Mouse (Mus musculus) MEL (cell line): ENCODE measurements around the gene Grb10. TPM values are rescaled to one million over a fixed set of nuclear protein-coding genes. Genes with fewer than 3 reads are reported as not detected.

Experiments used
- DNase-seq: peaks from one replicate; pipeline ENCODE4 v3.0.0; 2011; ENCODE audit warnings: low read depth, low spot score
- H3K27ac ChIP-seq: 2 replicates; pipeline ENCODE4 v1.5.1; 2012; ENCODE audit warnings: low read depth, mild to moderate bottlenecking, control low read depth, low read length, moderate library complexity; ENCODE audit not compliant: control insufficient read depth
- H3K27me3 ChIP-seq, 2 experiments: fragments of 150-350 bp in 1 of 2; sonication (generic) in 1 of 2; 2 replicates each; pipeline ENCODE4 v1.6.1; 2012; ENCODE audit warnings: low read length in 2 of 2, mild to moderate bottlenecking in 2 of 2, improper control_type of control experiment in 1 of 2, moderate library complexity in 1 of 2; ENCODE audit not compliant: insufficient read depth in 2 of 2, control insufficient read depth in 1 of 2
- H3K36me3 ChIP-seq, 2 experiments: 2 replicates each; pipeline ENCODE4 v1.6.1; 2012 to 2014; ENCODE audit warnings: low read length in 2 of 2, improper control_type of control experiment in 1 of 2, inconsistent platforms in 1 of 2, mild to moderate bottlenecking in 1 of 2; ENCODE audit not compliant: insufficient read depth in 2 of 2, control insufficient read depth in 1 of 2
- H3K4me1 ChIP-seq, 2 experiments: fragments of 150-350 bp in 1 of 2; sonication (generic) in 1 of 2; 2 replicates each; pipeline ENCODE4 v1.6.1; 2012; ENCODE audit warnings: low read length in 2 of 2, improper control_type of control experiment in 1 of 2, mild to moderate bottlenecking in 1 of 2; ENCODE audit not compliant: insufficient read depth in 2 of 2, control insufficient read depth in 1 of 2
- H3K4me3 ChIP-seq, 2 experiments: fragments of 150-350 bp in 1 of 2; sonication (generic) in 1 of 2; 2 replicates each; pipeline ENCODE4 v1.5.1; 2012; ENCODE audit warnings: low read depth in 2 of 2, low read length in 2 of 2, mild to moderate bottlenecking in 2 of 2, moderate library complexity in 2 of 2, control low read depth in 1 of 2, improper control_type of control experiment in 1 of 2; ENCODE audit not compliant: control insufficient read depth in 1 of 2, insufficient read depth in 1 of 2
- H3K79me2 ChIP-seq: 2 replicates; pipeline ENCODE4 v1.6.1; 2012; ENCODE audit warnings: mild to moderate bottlenecking, low read length, moderate library complexity; ENCODE audit not compliant: control insufficient read depth, poor library complexity, insufficient read depth
- H3K9ac ChIP-seq: 2 replicates; pipeline ENCODE4 v1.6.1; 2012; ENCODE audit warnings: low read depth, mild to moderate bottlenecking, control low read depth, low read length, moderate library complexity; ENCODE audit not compliant: control insufficient read depth, poor library complexity, severe bottlenecking
- H3K9me3 ChIP-seq: fragments of 150-350 bp; sonication (generic); replicated peaks from 2 replicates; pipeline ENCODE4 v1.6.1; 2012; ENCODE audit warnings: mild to moderate bottlenecking, low read length, improper control_type of control experiment, moderate library complexity; ENCODE audit not compliant: insufficient read depth
- BHLHE40 ChIP-seq: IDR thresholded peaks from 2 replicates; pipeline ENCODE4 v1.6.1; 2012; ENCODE audit warnings: low read depth, mild to moderate bottlenecking, inconsistent platforms, low read length, improper control_type of control experiment, borderline replicate concordance
- CHD1 ChIP-seq: IDR thresholded peaks from 2 replicates; pipeline ENCODE4 v1.6.1; 2012; ENCODE audit warnings: low read depth, mild to moderate bottlenecking, inconsistent platforms, low read length, improper control_type of control experiment
- CHD2 ChIP-seq: IDR thresholded peaks from 2 replicates; pipeline ENCODE4 v1.6.1; 2011; ENCODE audit warnings: low read length, improper control_type of control experiment
- CTCF ChIP-seq, 3 experiments: IDR thresholded peaks in 2 of 3; conservative IDR thresholded peaks in 1 of 3; 2 replicates each; pipeline ENCODE4 v1.5.1; 2011 to 2012; ENCODE audit warnings: low read length in 3 of 3, low read depth in 2 of 3, mild to moderate bottlenecking in 2 of 3, improper control_type of control experiment in 1 of 3, inconsistent platforms in 1 of 3, mixed read lengths in 1 of 3, moderate library complexity in 1 of 3; ENCODE audit not compliant: control insufficient read depth in 1 of 3, insufficient read depth in 1 of 3, poor library complexity in 1 of 3, severe bottlenecking in 1 of 3
- E2F4 ChIP-seq: IDR thresholded peaks from 2 replicates; pipeline ENCODE4 v1.6.1; 2011; ENCODE audit warnings: low read depth, low read length, improper control_type of control experiment, borderline replicate concordance
- GABPA ChIP-seq: IDR thresholded peaks from 2 replicates; pipeline ENCODE4 v1.6.1; 2012; ENCODE audit warnings: low read depth, mild to moderate bottlenecking, inconsistent platforms, low read length, improper control_type of control experiment, moderate library complexity
- GATA1 ChIP-seq: IDR thresholded peaks from 2 replicates; pipeline ENCODE4 v1.6.1; 2011; ENCODE audit warnings: low read depth, low read length, improper control_type of control experiment
- HCFC1 ChIP-seq: IDR thresholded peaks from 2 replicates; pipeline ENCODE4 v1.6.1; 2012; ENCODE audit warnings: low read depth, mild to moderate bottlenecking, inconsistent platforms, low read length, improper control_type of control experiment, moderate library complexity
- KAT2A ChIP-seq: conservative IDR thresholded peaks from 2 replicates; pipeline ENCODE4 v1.6.1; 2012; ENCODE audit warnings: low read depth, low read length, improper control_type of control experiment, inconsistent platforms
- MAFK ChIP-seq: IDR thresholded peaks from 2 replicates; pipeline ENCODE4 v1.6.1; 2011; ENCODE audit warnings: low read depth, mild to moderate bottlenecking, low read length, improper control_type of control experiment, borderline replicate concordance
- MAX ChIP-seq: IDR thresholded peaks from 2 replicates; pipeline ENCODE4 v1.6.1; 2011; ENCODE audit warnings: low read length, improper control_type of control experiment
- MAZ ChIP-seq: IDR thresholded peaks from 2 replicates; pipeline ENCODE4 v1.6.1; 2012; ENCODE audit warnings: low read depth, mild to moderate bottlenecking, inconsistent platforms, low read length, improper control_type of control experiment
- MYB ChIP-seq: IDR thresholded peaks from 2 replicates; pipeline ENCODE4 v1.6.1; 2011; ENCODE audit warnings: mild to moderate bottlenecking, low read depth, low read length, improper control_type of control experiment
- NRF1 ChIP-seq: IDR thresholded peaks from 2 replicates; pipeline ENCODE4 v1.6.1; 2014; ENCODE audit warnings: low read depth, mild to moderate bottlenecking, inconsistent platforms, low read length, improper control_type of control experiment, moderate library complexity; ENCODE audit not compliant: poor library complexity, insufficient read depth, severe bottlenecking
- POLR2A ChIP-seq, 2 experiments: IDR thresholded peaks; 2 replicates each; pipeline ENCODE4 v1.6.1; 2011 to 2012; ENCODE audit warnings: low read length in 2 of 2, mild to moderate bottlenecking in 2 of 2, control low read depth in 1 of 2, improper control_type of control experiment in 1 of 2, low read depth in 1 of 2, moderate library complexity in 1 of 2; ENCODE audit not compliant: control insufficient read depth in 1 of 2, insufficient read depth in 1 of 2, poor library complexity in 1 of 2
- POLR2AphosphoS2 ChIP-seq: IDR thresholded peaks from 2 replicates; pipeline ENCODE4 v1.6.1; 2011; ENCODE audit warnings: low read length, improper control_type of control experiment
- SIN3A ChIP-seq: IDR thresholded peaks from 2 replicates; pipeline ENCODE4 v1.6.1; 2012; ENCODE audit warnings: low read length, improper control_type of control experiment, inconsistent platforms
- SMC3 ChIP-seq: IDR thresholded peaks from 2 replicates; pipeline ENCODE4 v1.6.1; 2011; ENCODE audit warnings: low read depth, low read length, improper control_type of control experiment
- TCF12 ChIP-seq: IDR thresholded peaks from 2 replicates; pipeline ENCODE4 v1.6.1; 2014; ENCODE audit warnings: low read depth, mild to moderate bottlenecking, inconsistent platforms, low read length, improper control_type of control experiment, moderate library complexity
- UBTF ChIP-seq: IDR thresholded peaks from 2 replicates; pipeline ENCODE4 v1.6.1; 2012; ENCODE audit warnings: low read depth, mild to moderate bottlenecking, inconsistent platforms, low read length, improper control_type of control experiment, moderate library complexity, borderline replicate concordance; ENCODE audit not compliant: insufficient read depth
- USF1 ChIP-seq: IDR thresholded peaks from 2 replicates; pipeline ENCODE4 v1.6.1; 2014; ENCODE audit warnings: low read depth, mild to moderate bottlenecking, inconsistent platforms, low read length, improper control_type of control experiment, moderate library complexity
- USF2 ChIP-seq, 2 experiments: IDR thresholded peaks; 2 replicates each; pipeline ENCODE4 v1.6.1; 2011 to 2012; ENCODE audit warnings: improper control_type of control experiment in 2 of 2, low read length in 2 of 2, borderline replicate concordance in 1 of 2, inconsistent platforms in 1 of 2, low read depth in 1 of 2, mild to moderate bottlenecking in 1 of 2; ENCODE audit not compliant: insufficient read depth in 1 of 2
- ZMIZ1 ChIP-seq: IDR thresholded peaks from 2 replicates; pipeline ENCODE4 v1.6.1; 2012; ENCODE audit warnings: low read depth, mild to moderate bottlenecking, inconsistent platforms, low read length, improper control_type of control experiment, moderate library complexity
- polyA plus RNA-seq, 2 experiments: library from polyadenylated mRNA; stranded (reverse) in 1 of 2; unstranded in 1 of 2; fragments of >175 nt in 1 of 2; fragments of >200 nt in 1 of 2; gene quantifications; 2 replicates each; pipeline versions ENCODE4 v1.2.1 to v1.2.4; 2012; ENCODE audit warnings: low replicate concordance in 2 of 2, low read depth in 1 of 2; ENCODE audit not compliant: insufficient read length in 2 of 2, insufficient read depth in 1 of 2, missing spikeins in 1 of 2
- total RNA-seq: library from RNA; depleted of rRNA; stranded (reverse); fragments of 300-350 nt; gene quantifications from 2 replicates; pipeline ENCODE4 v1.2.3, GENCODE M21; 2012

The Grb10 gene
- total and polyA plus RNA-seq, 3 experiments = not detected

GRCm38 (mm10) chr11:12032831-12033230 lies 5.7 kb downstream of the Grb10 start:
- no peak overlapping the region for H3K27ac ChIP-seq
- no peaks in the 10 kb centered on the region for H3K4me1 ChIP-seq
- no peak overlapping the region for H3K4me3 ChIP-seq
- no peaks in the 10 kb centered on the region for H3K9me3 ChIP-seq
- DNase-seq = no peak
- H3K27me3 ChIP-seq = no peaks in the 10 kb centered on the region
- H3K36me3 ChIP-seq = no peaks in the 10 kb centered on the region
- H3K79me2 ChIP-seq = no peaks in the 10 kb centered on the region
- no peak overlapping the region for H3K9ac ChIP-seq
- TF ChIP-seq CTCF (IDR thresholded peaks at IDR 0.05 in 2 of 3, conservative IDR thresholded peaks at IDR 0.05 in 1 of 3; ENCODE audit: control insufficient read depth in 1 of 3, insufficient read depth in 1 of 3, low read depth in 2 of 3, low read length in 3 of 3, poor library complexity in 1 of 3, severe bottlenecking in 1 of 3) (no peak), POLR2A (IDR thresholded peaks at IDR 0.05; ENCODE audit: control insufficient read depth in 1 of 2, insufficient read depth in 1 of 2, low read depth in 1 of 2, low read length in 2 of 2, poor library complexity in 1 of 2) (no peak), GATA1 (no peak), MAZ (no peak), USF1 (no peak), USF2 (IDR thresholded peaks at IDR 0.05; ENCODE audit: borderline replicate concordance in 1 of 2, insufficient read depth in 1 of 2, low read depth in 1 of 2, low read length in 2 of 2) (no peak), POLR2AphosphoS2 (no peak), BHLHE40 (no peak), SIN3A (no peak), MAFK (no peak), E2F4 (no peak), CHD1 (no peak), MAX (no peak), SMC3 (no peak), TCF12 (no peak)

- DNase-seq = no peak
- no peak overlapping the region for H3K9ac ChIP-seq
- H3K27ac ChIP-seq = no peak overlapping the region
- no peaks in the 10 kb centered on the region for H3K36me3 ChIP-seq
- H3K4me3 ChIP-seq = no peak overlapping the region
- no peaks in the 10 kb centered on the region for H3K9me3 ChIP-seq
- H3K4me1 ChIP-seq = no peaks in the 10 kb centered on the region
- H3K79me2 ChIP-seq = no peaks in the 10 kb centered on the region
- no peaks in the 10 kb centered on the region for H3K27me3 ChIP-seq
- TF ChIP-seq MAX = no peak
- TF ChIP-seq MAZ = no peak
- TF ChIP-seq POLR2AphosphoS2 = no peak
- no peak for TF ChIP-seq E2F4
- TF ChIP-seq SMC3 = no peak
- no peak for TF ChIP-seq KAT2A
- no peak for TF ChIP-seq CHD2
- no peak for TF ChIP-seq GABPA
- no peak for TF ChIP-seq MYB
- no peak for TF ChIP-seq HCFC1
- TF ChIP-seq POLR2A (IDR thresholded peaks at IDR 0.05; ENCODE audit: control insufficient read depth in 1 of 2, insufficient read depth in 1 of 2, low read depth in 1 of 2, low read length in 2 of 2, poor library complexity in 1 of 2) = no peak
- TF ChIP-seq NRF1 = no peak
- no peak for TF ChIP-seq ZMIZ1
- TF ChIP-seq UBTF = no peak
- TF ChIP-seq, all 39 proteins: peak for 0
Measured at GRCm38 (mm10) chr11:12026638-12027037, 11.8 kb downstream of the Grb10 start.
